Comparison of ENCODE assay signal across 17 mouse cellular contexts in the genomic region with DNA sequence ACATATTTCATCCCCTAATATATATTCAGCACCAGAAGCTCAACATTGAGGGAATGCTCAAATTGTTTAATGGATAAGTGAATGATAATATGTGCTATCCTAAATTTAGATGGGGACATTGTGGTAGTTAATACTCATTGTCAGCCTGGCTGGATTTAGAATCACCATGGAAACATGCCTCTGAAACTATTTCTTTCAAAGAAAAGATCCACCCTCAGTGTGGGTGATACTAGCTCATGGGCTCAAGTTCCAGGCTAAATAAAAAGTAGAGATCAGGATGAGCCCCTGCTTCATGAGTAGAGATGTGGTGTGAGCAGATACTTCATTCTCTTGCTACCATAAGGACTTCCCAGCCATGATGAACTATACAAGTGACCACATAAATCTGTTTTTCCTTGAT.
DNase-seq lines count a peak whose midpoint lies in the region; ATAC-seq lines count a peak whose summit lies in the region.
"Had no signal": no experiment of that assay in that cellular context is flagged by ENCODE, and none has a peak within 500 bp of the region (broad histone marks: within the 10 kb centered on the region; RNA-seq: fewer than 3 reads in every experiment).

No protein-coding gene starts in this region.

- DNase-seq in frontal cortex, postnatal 14 days (ENCODE audit: low spot score in 2 of 2): no peak
- peak; percentile 54 for DNase-seq in layer of hippocampus, adult 9-11 months
- peak; percentile 5 to 56 for DNase-seq in right cerebral cortex, postnatal 36 days (ENCODE audit: low spot score in 2 of 2)
- DNase-seq in thymus, postnatal 25 days: no peak
- DNase-seq in heart, embryonic 10.5 days (ENCODE audit: low spot score): no peak
- DNase-seq: adrenal gland, adult 2 months; cerebellum, adult 18-20 months; heart, postnatal 4 days; kidney, adult 2 months; kidney, postnatal 25 days; lung, adult 18-20 months; lung, postnatal 36 days had no signal

- H3K27ac ChIP-seq in midbrain, embryonic 16.5 days (ENCODE audit: low read length): no peak overlapping the region
- no peak overlapping the region for H3K27ac ChIP-seq in midbrain, embryonic 15.5 days
- H3K27ac ChIP-seq in heart, embryonic 10.5 days: no peak overlapping the region
- H3K27ac ChIP-seq: embryonic facial prominence, embryonic 15.5 days; forebrain, embryonic 13.5 days had no signal

- no peak overlapping the region for H3K4me2 ChIP-seq in midbrain, embryonic 16.5 days (ENCODE audit: low read length)
- no peak overlapping the region for H3K4me2 ChIP-seq in midbrain, embryonic 15.5 days
- H3K4me2 ChIP-seq: embryonic facial prominence, embryonic 15.5 days; forebrain, embryonic 13.5 days had no signal

- no peaks in the 10 kb centered on the region for H3K27me3 ChIP-seq in midbrain, embryonic 16.5 days (ENCODE audit: control insufficient read depth, insufficient read depth, low read depth, low read length)
- no peaks in the 10 kb centered on the region for H3K27me3 ChIP-seq in midbrain, embryonic 15.5 days (replicated peaks)
- H3K27me3 ChIP-seq in heart, embryonic 10.5 days (ENCODE audit: insufficient read depth, poor library complexity, severe bottlenecking): no peaks in the 10 kb centered on the region
- H3K27me3 ChIP-seq: embryonic facial prominence, embryonic 15.5 days; forebrain, embryonic 13.5 days had no signal

- no peaks in the 10 kb centered on the region for H3K9me3 ChIP-seq in midbrain, embryonic 16.5 days (replicated peaks; ENCODE audit: control insufficient read depth, low read length, poor library complexity, severe bottlenecking)
- H3K9me3 ChIP-seq in midbrain, embryonic 15.5 days: no peaks in the 10 kb centered on the region
- no peaks in the 10 kb centered on the region for H3K9me3 ChIP-seq in heart, embryonic 10.5 days
- H3K9me3 ChIP-seq: embryonic facial prominence, embryonic 15.5 days; forebrain, embryonic 13.5 days had no signal

- H3K4me3 ChIP-seq in midbrain, embryonic 16.5 days (ENCODE audit: low read depth, low read length): no peak overlapping the region
- H3K4me3 ChIP-seq in midbrain, embryonic 15.5 days: no peak overlapping the region
- no peak overlapping the region for H3K4me3 ChIP-seq in heart, embryonic 10.5 days
- H3K4me3 ChIP-seq: embryonic facial prominence, embryonic 15.5 days; forebrain, embryonic 13.5 days had no signal

- H3K4me1 ChIP-seq in midbrain, embryonic 16.5 days (ENCODE audit: control insufficient read depth, insufficient read depth, low read length): no peaks in the 10 kb centered on the region
- H3K4me1 ChIP-seq in midbrain, embryonic 15.5 days: no peaks in the 10 kb centered on the region
- no peaks in the 10 kb centered on the region for H3K4me1 ChIP-seq in heart, embryonic 10.5 days
- H3K4me1 ChIP-seq: embryonic facial prominence, embryonic 15.5 days; forebrain, embryonic 13.5 days had no signal

- H3K9ac ChIP-seq in midbrain, embryonic 16.5 days (ENCODE audit: low read depth, low read length): no peak overlapping the region
- H3K9ac ChIP-seq in midbrain, embryonic 15.5 days: no peak overlapping the region
- H3K9ac ChIP-seq: embryonic facial prominence, embryonic 15.5 days; forebrain, embryonic 13.5 days had no signal

- H3K36me3 ChIP-seq in midbrain, embryonic 16.5 days (ENCODE audit: control insufficient read depth, insufficient read depth, low read length): no peaks in the 10 kb centered on the region
- no peaks in the 10 kb centered on the region for H3K36me3 ChIP-seq in midbrain, embryonic 15.5 days (replicated peaks)
- no peaks in the 10 kb centered on the region for H3K36me3 ChIP-seq in heart, embryonic 10.5 days
- H3K36me3 ChIP-seq: embryonic facial prominence, embryonic 15.5 days had no signal

- peak; percentile 94 for ATAC-seq in frontal cortex, adult (ENCODE audit: low TSS enrichment)
- ATAC-seq in midbrain, embryonic 16.5 days: peak; percentile 54; the same call in 1 of the 2 replicates
- no peak; the same call in 1 of the 2 replicates for ATAC-seq in midbrain, embryonic 15.5 days (replicated peaks)
- ATAC-seq: forebrain, embryonic 13.5 days had no signal

Comparison
In these comparisons a context has a peak if more than half of its experiments do, and no peak if none do; other contexts are left out.
1. DNase-seq: peak in layer of hippocampus, adult 9-11 months (single experiment) and right cerebral cortex, postnatal 36 days (2 of 2); none in frontal cortex, postnatal 14 days (0 of 2), thymus, postnatal 25 days (single experiment) and heart, embryonic 10.5 days (single experiment).